In the genomic region with DNA sequence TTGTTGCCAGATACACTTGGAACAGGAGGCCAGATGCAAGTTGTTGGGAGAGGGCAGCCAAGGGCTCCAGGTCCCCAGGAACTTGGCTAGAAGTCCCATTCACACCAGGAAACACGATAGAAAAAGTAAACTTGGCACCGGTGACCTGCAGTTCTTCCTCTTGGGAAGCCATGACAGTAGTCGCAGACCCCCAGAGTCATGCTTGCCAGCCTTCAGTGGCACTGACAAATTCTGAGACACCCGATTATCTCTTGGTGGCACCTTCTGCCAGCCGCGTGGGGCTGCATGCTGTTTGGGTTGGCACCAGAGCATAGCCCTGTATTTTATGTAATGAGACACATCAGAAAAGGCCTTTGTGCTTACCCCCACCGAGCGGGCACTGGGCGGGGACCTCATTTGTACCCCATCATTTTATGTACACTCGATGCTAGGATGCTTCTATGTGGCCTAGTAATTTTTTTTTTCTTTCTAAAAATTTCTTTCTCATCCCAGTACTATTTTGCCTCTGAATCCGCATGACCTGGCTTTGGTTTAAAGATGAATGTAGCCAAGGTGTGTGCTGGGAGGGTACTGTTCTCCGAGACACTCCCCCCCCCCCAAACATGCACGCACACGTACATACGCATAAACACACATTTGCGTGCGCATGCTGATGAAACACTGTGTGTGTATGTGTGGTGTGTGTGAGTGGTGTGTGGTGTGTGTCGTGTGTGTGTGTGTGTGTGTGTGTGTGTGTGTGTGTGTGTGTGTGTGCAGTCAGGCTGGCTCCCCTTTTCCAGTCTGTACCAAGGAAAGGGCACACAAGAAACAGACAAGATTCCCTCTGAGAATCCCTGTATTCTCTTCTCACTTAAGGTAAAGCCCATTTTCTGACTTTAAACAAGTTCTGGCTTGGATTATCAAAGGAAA, we compare ENCODE assay signal across 9 mouse cellular contexts.
DNase-seq lines count a peak whose midpoint lies in the region; ATAC-seq lines count a peak whose summit lies in the region.
"Had no signal": no experiment of that assay in that cellular context is flagged by ENCODE, and none has a peak within 500 bp of the region (broad histone marks: within the 10 kb centered on the region; RNA-seq: fewer than 3 reads in every experiment).

No protein-coding gene starts in this region.

- H3K27me3 ChIP-seq in hindbrain, embryonic 12.5 days = peaks cover 35% of the 10 kb centered on the region
- H3K27me3 ChIP-seq in midbrain, embryonic 13.5 days = peaks cover 43% of the 10 kb centered on the region
- H3K27me3 ChIP-seq: embryonic facial prominence, embryonic 15.5 days had no signal

- peak; percentile 42 for DNase-seq in kidney, adult 11 months
- no peak for DNase-seq in kidney, postnatal 10 days
- DNase-seq in cerebellum, adult 18-20 months = peak; percentile 49 to 59
- DNase-seq in adrenal gland, adult 18-20 months (ENCODE audit: low spot score in 2 of 2) = no peak
- DNase-seq in ovary, adult 18-20 months (ENCODE audit: low spot score) = no peak

- no peak overlapping the region for H3K9ac ChIP-seq in hindbrain, embryonic 12.5 days
- no peak overlapping the region for H3K9ac ChIP-seq in midbrain, embryonic 13.5 days (replicated peaks)
- H3K9ac ChIP-seq: embryonic facial prominence, embryonic 15.5 days had no signal

- WGBS in hindbrain, embryonic 12.5 days = 36% methylated on average over 18 of the region's 18 CpGs
- WGBS in midbrain, embryonic 13.5 days = 34% methylated on average over 18 of the region's 18 CpGs

- H3K4me2 ChIP-seq in hindbrain, embryonic 12.5 days (replicated peaks) = peak overlapping the region; percentile 42
- H3K4me2 ChIP-seq in midbrain, embryonic 13.5 days (replicated peaks) = peak overlapping the region; percentile 30

- peaks cover 42% of the 10 kb centered on the region for H3K4me1 ChIP-seq in hindbrain, embryonic 12.5 days
- peaks cover 45% of the 10 kb centered on the region for H3K4me1 ChIP-seq in midbrain, embryonic 13.5 days (replicated peaks)

- no peaks in the 10 kb centered on the region for H3K9me3 ChIP-seq in hindbrain, embryonic 12.5 days (replicated peaks)
- H3K9me3 ChIP-seq in midbrain, embryonic 13.5 days = no peaks in the 10 kb centered on the region
- H3K9me3 ChIP-seq: embryonic facial prominence, embryonic 15.5 days had no signal

- 0 out of 2 replicates have a peak, but pooled peaks have one; percentile 24 for ATAC-seq in hindbrain, embryonic 12.5 days (ENCODE audit: low FRiP score)
- ATAC-seq in midbrain, embryonic 13.5 days = peak; percentile 46; the same call in 1 of the 2 replicates
- ATAC-seq in monocyte, adult 5-6 weeks (replicated peaks; ENCODE audit: insufficient number of reproducible peaks, low FRiP score, low TSS enrichment, poor library complexity, severe bottlenecking) = no peak

- H3K36me3 ChIP-seq in hindbrain, embryonic 12.5 days = no peaks in the 10 kb centered on the region
- no peaks in the 10 kb centered on the region for H3K36me3 ChIP-seq in midbrain, embryonic 13.5 days
- H3K36me3 ChIP-seq: embryonic facial prominence, embryonic 15.5 days had no signal

- H3K27ac ChIP-seq in hindbrain, embryonic 12.5 days = no peak overlapping the region
- peak overlapping the region; percentile 25; the same call in 1 of the 2 replicates for H3K27ac ChIP-seq in midbrain, embryonic 13.5 days

- no peak overlapping the region; the same call in 1 of the 2 replicates for H3K4me3 ChIP-seq in hindbrain, embryonic 12.5 days
- no peak overlapping the region for H3K4me3 ChIP-seq in midbrain, embryonic 13.5 days (replicated peaks)

Comparison
In these comparisons a context has a peak if more than half of its experiments do, and no peak if none do; other contexts are left out.
1. DNase-seq: peak in kidney, adult 11 months (single experiment) and cerebellum, adult 18-20 months (2 of 2); none in kidney, postnatal 10 days (single experiment), adrenal gland, adult 18-20 months (0 of 2) and ovary, adult 18-20 months (single experiment).